Mouse (Mus musculus) stomach, postnatal 0 days (tissue): ENCODE results near the gene Mettl14.

Experiments
- CTCF ChIP-seq: IDR thresholded peaks from 2 replicates; pipeline ENCODE4 v1.5.1; 2016; ENCODE audit warnings: antibody characterized with exemption, low read depth, mild to moderate bottlenecking, moderate library complexity
- EP300 ChIP-seq: optimal IDR thresholded peaks from 2 replicates; pipeline ENCODE3; 2016; ENCODE audit warnings: antibody characterized with exemption

DNA sequence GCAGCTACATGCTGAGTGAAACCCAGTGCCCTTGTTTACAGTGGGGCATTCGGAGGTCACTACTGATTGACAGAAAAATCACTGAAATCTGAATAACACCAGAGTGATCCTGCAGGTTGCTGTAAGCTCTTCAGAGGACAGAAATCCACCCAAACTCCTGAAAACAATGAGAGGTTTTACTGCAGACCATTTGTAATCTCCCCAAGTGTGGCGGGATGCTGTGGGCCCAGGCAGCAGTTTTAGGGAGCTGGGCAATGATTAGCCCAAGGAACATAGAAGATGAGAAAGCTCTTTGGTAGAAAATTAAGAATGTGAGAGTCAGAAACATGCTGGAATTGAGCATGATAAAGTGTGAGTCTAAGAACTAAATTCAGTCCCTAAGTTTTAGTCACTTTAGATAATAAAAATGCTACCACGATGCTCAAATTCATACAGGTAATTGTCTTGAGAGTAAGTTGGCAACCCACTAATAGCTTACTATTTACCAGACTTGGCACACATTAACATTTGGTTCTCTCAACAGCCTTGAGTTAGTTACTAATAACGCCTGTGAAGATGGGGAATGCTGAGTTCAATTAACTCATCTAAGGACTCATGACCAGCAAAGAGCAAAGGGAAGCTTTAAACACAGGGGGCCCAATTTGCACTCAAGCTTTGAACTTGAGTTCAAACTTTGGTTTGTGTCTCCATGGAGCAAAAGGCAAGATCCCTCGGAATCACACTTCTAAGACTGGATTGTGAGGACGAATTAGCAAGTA is 26.1 kb upstream of the Mettl14 start:
- TF ChIP-seq CTCF (no peak), EP300 (no peak)
